ENCODE assay signal across 13 mouse cellular contexts in the genomic region with DNA sequence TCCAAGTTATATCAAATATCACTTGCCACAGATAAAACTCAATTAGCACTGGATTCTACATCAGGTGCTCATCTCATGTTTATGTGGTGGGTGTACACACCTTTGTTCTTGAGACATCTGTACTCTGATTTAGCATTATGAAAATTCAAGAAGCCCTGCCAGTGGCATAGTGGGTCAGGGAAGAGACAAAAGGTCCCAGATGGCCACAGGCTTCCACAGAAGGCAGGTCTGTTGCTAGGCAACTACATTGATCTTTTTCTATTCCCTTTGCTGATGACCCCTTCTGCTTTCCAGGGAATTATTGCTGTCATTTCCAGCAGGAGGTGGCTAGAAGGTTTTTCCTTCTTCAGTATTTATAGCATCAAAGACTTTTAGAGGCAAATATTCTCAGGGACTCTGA.
DNase-seq lines count a peak whose midpoint lies in the region; ATAC-seq lines count a peak whose summit lies in the region.
"Had no signal": no experiment of that assay in that cellular context is flagged by ENCODE, and none has a peak within 500 bp of the region (broad histone marks: within the 10 kb centered on the region; RNA-seq: fewer than 3 reads in every experiment).

No protein-coding gene starts in this region.

- ATAC-seq in hindbrain, embryonic 14.5 days (ENCODE audit: low FRiP score) = peak; percentile 77; the same call in 1 of the 2 replicates
- peak; percentile 92 for ATAC-seq in midbrain, embryonic 16.5 days
- no peak for ATAC-seq in megakaryocyte-erythroid progenitor cell, adult 5-6 weeks (replicated peaks; ENCODE audit: low FRiP score, low TSS enrichment, poor library complexity, severe bottlenecking)

- no peak overlapping the region for H3K4me2 ChIP-seq in hindbrain, embryonic 14.5 days (replicated peaks)
- no peak overlapping the region for H3K4me2 ChIP-seq in midbrain, embryonic 16.5 days (ENCODE audit: low read length)
- H3K4me2 ChIP-seq: heart, embryonic 11.5 days; limb, embryonic 13.5 days; lung, embryonic 15.5 days had no signal

- 0 out of 2 replicates have a peak, but pooled peaks cover 5% of the 10 kb centered on the region for H3K4me1 ChIP-seq in hindbrain, embryonic 14.5 days (replicated peaks; ENCODE audit: control insufficient read depth, insufficient read depth, low read length)
- peaks cover 4% of the 10 kb centered on the region; the same call in 1 of the 2 replicates for H3K4me1 ChIP-seq in midbrain, embryonic 16.5 days (ENCODE audit: control insufficient read depth, insufficient read depth, low read length)
- H3K4me1 ChIP-seq: limb, embryonic 13.5 days; lung, embryonic 15.5 days; megakaryocyte, embryonic 14.5 days had no signal

- H3K9ac ChIP-seq in hindbrain, embryonic 14.5 days = no peak overlapping the region
- H3K9ac ChIP-seq in midbrain, embryonic 16.5 days (ENCODE audit: low read depth, low read length) = no peak overlapping the region
- H3K9ac ChIP-seq: limb, embryonic 13.5 days; lung, embryonic 15.5 days had no signal

- DNase-seq in MN1 (ENCODE audit: low spot score) = peak; percentile 26
- DNase-seq in embryo, embryonic 11 days = peak; percentile 63
- DNase-seq in hindbrain, embryonic 14.5 days (ENCODE audit: low spot score) = no peak
- DNase-seq in lung, adult 18-20 months = no peak
- no peak for DNase-seq in spleen, adult 12 weeks (ENCODE audit: low spot score)
- DNase-seq in ovary, adult 18-20 months (ENCODE audit: low spot score) = no peak
- DNase-seq: gastrocnemius, postnatal 14 days had no signal

- no peaks in the 10 kb centered on the region for H3K27me3 ChIP-seq in hindbrain, embryonic 14.5 days (ENCODE audit: control insufficient read depth, insufficient read depth, low read length)
- no peaks in the 10 kb centered on the region for H3K27me3 ChIP-seq in midbrain, embryonic 16.5 days (ENCODE audit: control insufficient read depth, insufficient read depth, low read depth, low read length)
- H3K27me3 ChIP-seq: limb, embryonic 13.5 days; lung, embryonic 15.5 days; megakaryocyte, embryonic 14.5 days had no signal

- H3K27ac ChIP-seq in hindbrain, embryonic 14.5 days = peak overlapping the region; percentile 32; the same call in 1 of the 2 replicates
- H3K27ac ChIP-seq in midbrain, embryonic 16.5 days (ENCODE audit: low read length) = peak overlapping the region; percentile 64; the same call in 1 of the 2 replicates
- H3K27ac ChIP-seq: limb, embryonic 13.5 days; lung, embryonic 15.5 days had no signal

- no peaks in the 10 kb centered on the region for H3K36me3 ChIP-seq in hindbrain, embryonic 14.5 days (replicated peaks; ENCODE audit: control insufficient read depth, insufficient read depth)
- no peaks in the 10 kb centered on the region for H3K36me3 ChIP-seq in midbrain, embryonic 16.5 days (ENCODE audit: control insufficient read depth, insufficient read depth, low read length)
- H3K36me3 ChIP-seq: limb, embryonic 13.5 days; lung, embryonic 15.5 days had no signal

- no peaks in the 10 kb centered on the region for H3K9me3 ChIP-seq in hindbrain, embryonic 14.5 days (ENCODE audit: control insufficient read depth, low read length)
- H3K9me3 ChIP-seq in midbrain, embryonic 16.5 days (replicated peaks; ENCODE audit: control insufficient read depth, low read length, poor library complexity, severe bottlenecking) = no peaks in the 10 kb centered on the region
- H3K9me3 ChIP-seq: lung, embryonic 15.5 days; megakaryocyte, embryonic 14.5 days had no signal

- H3K4me3 ChIP-seq in hindbrain, embryonic 14.5 days (replicated peaks; ENCODE audit: low read length) = no peak overlapping the region
- no peak overlapping the region for H3K4me3 ChIP-seq in midbrain, embryonic 16.5 days (ENCODE audit: low read depth, low read length)
- H3K4me3 ChIP-seq: limb, embryonic 13.5 days; lung, embryonic 15.5 days; megakaryocyte, embryonic 14.5 days had no signal

Comparison
In these comparisons a context has a peak if more than half of its experiments do, and no peak if none do; other contexts are left out.
1. DNase-seq: peak in MN1 (single experiment) and embryo, embryonic 11 days (single experiment); none in hindbrain, embryonic 14.5 days (single experiment), lung, adult 18-20 months (0 of 2), spleen, adult 12 weeks (single experiment) and ovary, adult 18-20 months (single experiment).